Mouse (Mus musculus) cortical plate, adult 2 months (tissue): ENCODE results near the gene D430019H16Rik. TPM values are rescaled to one million over a fixed set of nuclear protein-coding genes. Genes with fewer than 3 reads are reported as not detected.

ENCODE experiments used
- H3K27ac ChIP-seq: fragments of 200-500 bp; 2 replicates; pipeline ENCODE4 v1.5.1; 2012; ENCODE audit warnings: low read length, control low read depth, inconsistent platforms; ENCODE audit not compliant: insufficient read depth
- H3K4me1 ChIP-seq: fragments of 200-500 bp; 2 replicates; pipeline ENCODE4 v1.6.1; 2011; ENCODE audit warnings: low read length; ENCODE audit not compliant: control insufficient read depth, insufficient read depth
- H3K4me3 ChIP-seq: fragments of 200-500 bp; 2 replicates; pipeline ENCODE4 v1.5.1; 2011; ENCODE audit warnings: mild to moderate bottlenecking, low read length, control low read depth; ENCODE audit not compliant: insufficient read depth
- CTCF ChIP-seq: fragments of 200-500 bp; IDR thresholded peaks from 2 replicates; pipeline ENCODE4 v1.5.1; 2011; ENCODE audit warnings: mild to moderate bottlenecking, control low read depth, low read length; ENCODE audit not compliant: insufficient read depth; ENCODE audit errors: extremely low read depth
- POLR2A ChIP-seq: fragments of 200-500 bp; IDR thresholded peaks from 2 replicates; pipeline ENCODE4 v1.6.1; 2011; ENCODE audit warnings: mild to moderate bottlenecking, low read length, control low read depth; ENCODE audit not compliant: insufficient read depth; ENCODE audit errors: extremely low read depth
- polyA plus RNA-seq: library from polyadenylated mRNA; depleted of rRNA; stranded (reverse); fragments of >200 nt; gene quantifications from 2 replicates; pipeline ENCODE4 v1.2.3, GENCODE M21; 2012

D430019H16Rik gene
- polyA plus RNA-seq, 1 experiment = 60.9 TPM

DNA sequence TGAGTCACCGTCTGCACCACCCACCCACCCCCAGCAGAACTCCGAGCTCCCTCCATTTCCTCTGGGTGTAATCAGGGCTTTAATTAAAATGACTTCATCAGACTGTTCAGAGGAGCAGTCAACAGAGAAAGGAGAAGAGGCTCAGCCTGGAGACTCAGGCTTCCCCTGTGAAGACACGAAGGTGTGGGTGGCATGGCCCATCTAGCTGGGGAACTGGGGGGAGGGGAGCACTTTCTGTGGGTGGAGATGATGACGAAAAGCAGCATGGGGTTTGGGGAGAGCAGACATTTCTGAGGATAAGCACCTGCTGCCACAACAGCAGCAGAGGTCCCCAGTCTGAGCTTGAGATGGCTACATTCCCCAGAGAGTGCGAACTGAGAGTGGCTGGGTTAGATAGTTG is 10.1 kb upstream of the D430019H16Rik start:
- Histone ChIP-seq H3K4me1 (peaks cover 2% of the 10 kb centered on the region; the same call in 1 of the 2 replicates), H3K27ac (no peak overlapping the region), H3K4me3 (no peak overlapping the region)
- TF ChIP-seq POLR2A = no peak
- no peak for TF ChIP-seq CTCF

DNA sequence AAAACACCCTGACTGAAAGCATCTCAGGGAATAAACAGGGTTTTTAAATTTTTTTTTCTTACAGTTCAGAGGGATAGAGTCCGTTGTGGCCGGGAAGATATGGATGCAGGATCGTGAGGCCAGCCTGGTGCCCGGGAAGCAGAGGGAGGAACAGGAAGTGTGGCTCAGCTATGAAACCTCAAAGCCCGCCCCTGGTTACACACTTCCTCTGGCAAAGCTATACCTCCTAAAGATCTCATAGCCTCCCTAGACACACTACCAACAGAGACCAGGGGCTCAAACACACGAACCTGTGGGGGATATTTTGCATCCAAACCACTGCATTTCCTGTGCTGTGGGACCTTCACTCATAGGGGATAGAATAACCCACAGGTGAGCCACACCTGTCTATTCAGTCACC is 7.9 kb upstream of the D430019H16Rik start:
- TF ChIP-seq CTCF (no peak), POLR2A (no peak)
- no peak overlapping the region for H3K4me3 ChIP-seq
- peaks cover 7% of the 10 kb centered on the region; the same call in 1 of the 2 replicates for H3K4me1 ChIP-seq
- H3K27ac ChIP-seq = no peak overlapping the region

DNA sequence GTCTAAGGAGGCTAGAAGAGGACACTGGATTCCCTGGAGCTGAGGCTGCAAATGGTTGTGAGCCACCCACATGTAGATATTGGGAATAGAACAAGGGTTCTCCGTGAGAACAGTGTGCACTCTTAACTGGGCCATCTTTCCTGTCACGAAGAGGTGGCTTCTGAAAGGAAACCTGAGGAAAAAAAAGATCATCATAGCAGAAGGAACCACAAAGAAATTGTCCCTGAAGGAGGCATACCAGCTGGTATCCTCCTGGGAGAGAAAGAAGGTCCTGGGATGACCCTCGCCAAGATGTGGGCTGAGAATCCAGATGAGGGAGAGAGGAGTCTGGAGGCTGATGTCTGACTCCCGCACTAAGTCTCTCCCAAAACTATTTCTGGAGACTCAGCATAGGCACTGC is 4.4 kb upstream of the D430019H16Rik start:
- Histone ChIP-seq H3K4me3 (no peak overlapping the region), H3K27ac (0 out of 2 replicates have a peak overlapping the region, but pooled peaks have one; percentile 27), H3K4me1 (peaks cover 6% of the 10 kb centered on the region; the same call in 1 of the 2 replicates)
- no peak for TF ChIP-seq POLR2A
- TF ChIP-seq CTCF = no peak

DNA sequence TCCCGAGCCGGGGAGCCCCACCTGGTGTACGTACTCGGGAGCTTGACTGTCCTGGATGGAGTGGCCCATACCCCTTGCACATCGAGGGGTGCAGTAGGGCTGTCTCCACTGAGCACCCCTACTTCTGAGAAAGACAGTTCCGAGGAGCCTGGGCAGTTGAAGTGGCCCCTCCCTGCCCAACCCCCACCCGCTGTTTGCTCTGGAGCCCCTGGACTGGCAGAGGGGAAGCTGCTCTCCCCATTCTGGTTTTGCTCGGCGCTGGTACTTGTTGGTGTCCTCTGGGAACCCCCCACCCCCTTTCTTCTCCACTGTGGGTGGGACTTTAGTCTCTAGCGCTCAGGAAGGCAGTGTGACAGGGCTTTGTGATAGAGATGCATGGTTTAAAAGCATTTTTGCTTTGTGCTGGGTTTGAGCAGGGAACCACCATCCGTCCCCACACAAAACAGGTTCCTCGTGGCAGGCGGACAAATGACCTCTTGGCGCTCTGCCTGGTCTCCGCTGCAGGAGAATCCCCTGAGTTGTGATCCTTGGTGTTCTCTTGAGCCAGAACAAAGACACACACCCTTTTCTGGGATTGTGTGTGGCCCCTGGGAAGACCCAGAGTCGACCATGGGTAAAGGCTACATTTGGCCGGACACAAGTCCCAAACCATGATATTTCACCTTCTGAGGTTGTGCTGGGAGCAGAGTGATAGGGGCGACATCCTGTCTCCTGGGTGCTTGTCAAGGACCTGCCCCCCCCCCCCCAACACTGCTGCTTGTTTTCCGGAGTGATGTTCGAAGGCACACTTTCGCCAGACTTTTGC is 804 bp downstream of the D430019H16Rik start:
- TF ChIP-seq POLR2A (no peak), CTCF (no peak)
- peak overlapping the region; percentile 79 for H3K27ac ChIP-seq
- peak overlapping the region; percentile 80 for H3K4me3 ChIP-seq
- H3K4me1 ChIP-seq = peaks cover 3% of the 10 kb centered on the region; the same call in 1 of the 2 replicates

DNA sequence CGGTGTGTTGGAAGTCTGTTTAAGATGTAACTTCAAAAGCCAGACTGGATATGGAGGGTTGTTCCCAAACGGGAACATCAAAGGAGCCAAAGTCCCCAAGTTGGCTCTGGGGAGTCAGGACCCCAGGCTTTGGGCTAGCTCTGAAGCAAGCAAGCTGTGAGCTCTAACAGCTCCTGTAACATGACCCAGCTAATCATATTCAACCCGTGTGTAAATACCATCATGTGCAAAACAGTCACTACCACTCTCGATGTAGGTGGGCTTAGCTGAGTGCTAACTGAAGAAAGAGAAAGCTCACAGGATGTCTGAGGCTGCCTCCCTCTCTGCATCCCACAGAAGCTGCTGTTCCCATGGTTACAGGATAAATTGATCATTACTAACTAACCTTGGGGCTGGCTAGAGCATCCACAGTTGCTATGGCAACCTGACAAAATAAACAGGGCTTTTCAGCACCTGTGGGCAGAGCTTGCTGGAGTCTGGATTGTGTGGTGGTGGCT is 1.5 kb downstream of the D430019H16Rik start:
- peak overlapping the region; percentile 80 for H3K4me3 ChIP-seq
- no peak overlapping the region for H3K27ac ChIP-seq
- TF ChIP-seq POLR2A (no peak), CTCF (no peak)
- H3K4me1 ChIP-seq = peaks cover 2% of the 10 kb centered on the region; the same call in 1 of the 2 replicates

DNA sequence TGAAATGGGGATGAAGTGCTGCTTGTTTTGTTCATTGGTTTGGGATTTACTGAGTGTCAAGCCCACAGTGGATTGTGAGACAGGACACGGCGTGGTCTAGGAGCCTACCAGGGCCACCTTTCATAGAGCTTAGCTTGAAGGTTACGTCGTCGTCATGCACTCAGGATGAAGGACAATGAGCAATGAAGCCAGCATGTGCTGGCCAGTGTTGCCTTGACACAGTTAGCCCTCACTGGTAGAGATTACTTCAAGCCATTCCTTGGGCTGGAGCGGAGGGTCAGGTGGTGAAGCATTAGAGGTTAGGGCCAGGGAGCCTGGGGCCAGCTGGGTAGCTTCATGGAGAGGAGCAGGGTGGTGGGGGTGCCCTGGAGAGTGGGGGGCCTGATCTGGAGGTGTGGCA is 5.1 kb downstream of the D430019H16Rik start:
- no peak for TF ChIP-seq CTCF
- peaks cover 2% of the 10 kb centered on the region; the same call in 1 of the 2 replicates for H3K4me1 ChIP-seq
- H3K27ac ChIP-seq = no peak overlapping the region

DNA sequence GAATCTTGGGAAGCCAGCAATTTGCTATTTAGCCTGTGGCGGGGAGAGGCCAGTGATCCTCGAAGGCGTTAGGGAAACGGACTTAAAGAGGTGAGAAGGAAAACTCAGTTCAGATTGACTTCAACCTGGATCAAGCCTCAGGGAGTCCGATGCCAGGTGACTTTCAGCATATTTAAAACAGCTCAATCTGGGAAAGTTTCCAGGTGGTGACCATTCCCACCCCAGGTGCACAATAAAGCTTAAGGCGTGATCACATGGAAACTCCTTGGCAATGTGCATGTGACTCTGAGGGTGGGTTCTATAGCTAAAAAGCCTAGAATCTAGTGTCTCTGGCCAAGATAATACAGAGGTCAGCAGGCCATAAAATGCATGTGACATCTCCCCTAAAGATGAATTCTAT is 7.4 kb downstream of the D430019H16Rik start:
- H3K4me1 ChIP-seq = no peaks in the 10 kb centered on the region; the same call in 1 of the 2 replicates
- no peak overlapping the region for H3K27ac ChIP-seq
- no peak overlapping the region for H3K4me3 ChIP-seq
- TF ChIP-seq CTCF = no peak
- TF ChIP-seq POLR2A = no peak

More for the DNA sequence above, 5.1 kb downstream of the D430019H16Rik start:
- no peak overlapping the region for H3K4me3 ChIP-seq

DNA sequence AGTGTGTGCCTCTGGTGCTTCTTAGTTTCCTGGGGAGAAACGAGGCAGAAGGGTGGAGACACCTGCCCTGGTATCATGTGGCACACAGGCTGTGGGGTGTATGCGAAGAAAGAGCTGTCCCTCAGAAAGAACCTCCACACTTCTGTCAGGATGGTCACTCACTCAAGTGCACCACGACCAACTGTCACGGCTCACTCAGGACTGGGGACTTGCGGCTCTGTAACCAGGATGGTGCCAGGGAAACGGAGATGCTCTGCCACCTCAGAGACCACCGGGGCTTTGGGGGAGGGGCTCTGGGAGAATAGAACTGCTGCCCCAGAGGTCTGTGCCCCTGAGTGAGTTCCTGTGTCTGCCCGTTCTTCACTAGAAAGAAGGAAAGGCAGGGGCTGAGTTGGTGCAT is 15.4 kb downstream of the D430019H16Rik start:
- Histone ChIP-seq H3K27ac (no peak overlapping the region), H3K4me3 (no peak overlapping the region), H3K4me1 (peaks cover 4% of the 10 kb centered on the region; the same call in 1 of the 2 replicates)
- TF ChIP-seq CTCF (no peak), POLR2A (no peak)

DNA sequence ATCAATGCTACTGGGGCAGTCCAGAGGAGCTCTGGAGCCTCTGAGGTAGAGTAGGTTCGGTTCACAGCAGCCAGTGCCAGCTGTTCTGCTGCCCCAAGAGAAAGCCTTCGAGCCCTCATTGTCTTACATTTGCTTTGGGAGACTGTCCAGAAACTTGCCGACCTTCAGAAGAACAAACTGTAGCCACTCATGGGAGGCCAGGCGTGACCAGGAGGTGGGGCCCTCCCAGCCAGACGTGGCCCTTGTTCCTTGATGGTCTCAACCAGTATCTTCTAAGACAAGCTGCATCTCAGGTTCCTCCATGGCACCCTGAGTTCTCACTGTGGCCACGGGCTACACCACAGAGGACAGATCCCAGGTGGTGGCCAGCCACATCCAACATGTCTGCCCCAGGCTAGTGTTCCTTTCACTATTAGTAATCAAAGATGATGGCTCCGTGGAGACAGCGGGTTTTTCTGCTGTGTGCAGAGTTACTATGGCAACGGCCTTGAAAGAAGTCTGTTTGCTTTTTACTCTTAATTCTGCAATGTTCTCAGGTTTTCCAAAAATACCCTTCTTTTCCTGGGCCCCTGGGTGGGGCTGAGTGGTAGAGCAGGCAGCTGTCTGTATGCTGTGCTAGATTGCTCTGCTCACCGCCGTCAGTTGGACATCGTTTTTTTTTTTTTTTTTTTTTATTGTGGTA is 21.7 kb downstream of the D430019H16Rik start:
- peak overlapping the region; percentile 66; the same call in 1 of the 2 replicates for H3K27ac ChIP-seq
- H3K4me1 ChIP-seq = peaks cover 10% of the 10 kb centered on the region
- no peak overlapping the region for H3K4me3 ChIP-seq
- TF ChIP-seq POLR2A = no peak
- no peak for TF ChIP-seq CTCF

DNA sequence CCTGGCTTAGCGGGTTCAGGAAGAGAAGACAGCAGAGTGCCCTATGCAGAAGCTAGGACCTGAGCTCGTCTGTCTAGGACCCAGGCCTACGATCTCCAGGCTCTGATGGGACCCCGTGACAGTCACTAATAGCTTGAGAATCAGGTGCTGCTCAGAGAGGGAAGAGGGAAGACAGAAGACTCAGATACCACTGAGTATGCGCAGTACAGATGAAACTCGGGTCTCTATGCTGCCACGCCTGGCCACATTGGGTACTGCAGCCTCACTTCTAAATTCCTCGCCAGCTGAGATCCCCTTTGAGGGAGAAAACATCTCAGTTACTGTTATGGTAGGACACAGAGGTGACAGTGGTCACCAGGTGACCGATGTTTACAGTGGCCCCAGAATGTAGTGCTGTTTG is 22.8 kb downstream of the D430019H16Rik start:
- peak; percentile 70 for TF ChIP-seq CTCF
- TF ChIP-seq POLR2A = no peak
- H3K27ac ChIP-seq = peak overlapping the region; percentile 59
- H3K4me3 ChIP-seq = no peak overlapping the region
- H3K4me1 ChIP-seq = peaks cover 11% of the 10 kb centered on the region

DNA sequence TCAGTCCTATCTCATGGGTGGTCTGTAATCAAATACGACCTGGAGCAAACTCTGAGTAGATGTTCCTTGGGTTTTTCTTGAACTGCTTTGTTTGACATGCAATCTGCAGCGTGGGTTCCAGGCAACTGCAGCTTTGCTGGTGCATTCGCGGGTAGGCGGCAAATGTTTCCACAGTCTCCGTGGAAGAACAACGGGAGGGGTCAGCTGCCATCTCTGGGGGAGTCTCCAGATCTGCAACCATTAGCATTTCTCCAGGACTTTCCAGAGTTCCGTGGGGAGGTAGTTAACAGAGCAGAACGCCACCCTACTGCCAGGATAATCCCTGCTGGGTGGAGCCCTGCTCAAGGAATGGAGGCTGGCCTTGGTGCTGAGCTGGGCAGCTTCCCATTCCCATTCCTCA is 23.3 kb downstream of the D430019H16Rik start:
- peaks cover 11% of the 10 kb centered on the region for H3K4me1 ChIP-seq
- no peak overlapping the region for H3K27ac ChIP-seq
- TF ChIP-seq POLR2A (no peak), CTCF (no peak)
- H3K4me3 ChIP-seq = no peak overlapping the region
